Mouse (Mus musculus) ES-E14 (cell line): ENCODE results near the gene Pcsk7. TPM values are rescaled to one million over a fixed set of nuclear protein-coding genes. Genes with fewer than 3 reads are reported as not detected.

Experiments
- DNase-seq: peaks from one replicate; pipeline ENCODE4 v3.0.0-alpha.2; 2013; ENCODE audit warnings: low read depth, low spot score
- H3K27ac ChIP-seq: 2 replicates; pipeline ENCODE4 v1.5.1; 2012; ENCODE audit warnings: low read depth, mild to moderate bottlenecking, low read length, moderate library complexity, mixed read lengths; ENCODE audit not compliant: poor library complexity, insufficient read depth, severe bottlenecking
- H3K36me3 ChIP-seq: 2 replicates; pipeline ENCODE4 v1.6.1; 2012; ENCODE audit warnings: mild to moderate bottlenecking, low read length, moderate library complexity, mixed read lengths; ENCODE audit not compliant: control insufficient read depth, poor library complexity, insufficient read depth, severe bottlenecking
- H3K4me1 ChIP-seq, 2 experiments: fragments of 150-350 bp in 1 of 2; sonication (generic) in 1 of 2; 2 replicates each; pipeline ENCODE4 v1.6.1; 2012; ENCODE audit warnings: low read length in 2 of 2, mild to moderate bottlenecking in 1 of 2, mixed read lengths in 1 of 2; ENCODE audit not compliant: control insufficient read depth in 2 of 2, insufficient read depth in 2 of 2, poor library complexity in 1 of 2
- H3K4me3 ChIP-seq, 2 experiments: fragments of 150-350 bp in 1 of 2; sonication (generic) in 1 of 2; 2 replicates each; pipeline ENCODE4 v1.5.1; 2012; ENCODE audit warnings: low read length in 2 of 2, low read depth in 1 of 2, mild to moderate bottlenecking in 1 of 2, mixed read lengths in 1 of 2; ENCODE audit not compliant: insufficient read depth in 1 of 2, poor library complexity in 1 of 2, severe bottlenecking in 1 of 2
- H3K9ac ChIP-seq: 2 replicates; pipeline ENCODE4 v1.6.1; 2012; ENCODE audit warnings: low read depth, mild to moderate bottlenecking, low read length, mixed read lengths; ENCODE audit not compliant: poor library complexity, insufficient read depth, severe bottlenecking
- H3K9me3 ChIP-seq: fragments of 150-350 bp; sonication (generic); 2 replicates; pipeline ENCODE4 v1.6.1; 2012; ENCODE audit warnings: low read depth, mild to moderate bottlenecking, low read length; ENCODE audit not compliant: control insufficient read depth, insufficient read depth
- CHD2 ChIP-seq: IDR thresholded peaks from 2 replicates; pipeline ENCODE4 v1.6.1; 2014; ENCODE audit warnings: mild to moderate bottlenecking, low read depth, low read length, inconsistent platforms
- HCFC1 ChIP-seq: IDR thresholded peaks from 2 replicates; pipeline ENCODE4 v1.6.1; 2012; ENCODE audit warnings: low read length, inconsistent platforms, borderline replicate concordance; ENCODE audit not compliant: insufficient read depth
- MAFK ChIP-seq: IDR thresholded peaks from 2 replicates; pipeline ENCODE4 v1.6.1; 2014; ENCODE audit warnings: mild to moderate bottlenecking, low read depth, low read length, inconsistent platforms; ENCODE audit not compliant: insufficient read depth
- ZC3H11A ChIP-seq: IDR thresholded peaks from 2 replicates; pipeline ENCODE4 v1.6.1; 2012; ENCODE audit warnings: low read depth, mild to moderate bottlenecking, inconsistent platforms, low read length, borderline replicate concordance
- ZNF384 ChIP-seq: IDR thresholded peaks from 2 replicates; pipeline ENCODE4 v1.6.1; 2012; ENCODE audit warnings: low read depth, low read length, inconsistent platforms
- in situ Hi-C, 2 experiments: fragments of 600-800 bp; cut with MboI; formaldehyde crosslinking; loops; one replicate each; pipeline ENCODE4 v1.15.1; 2025; ENCODE audit warnings: low sequenced_read_pairs in 2 of 2, inconsistent platforms in 1 of 2; ENCODE audit not compliant: unreplicated experiment in 2 of 2
- total RNA-seq: library from RNA; depleted of rRNA; stranded (reverse); fragments of 300-350 nt; gene quantifications from 2 replicates; pipeline ENCODE4 v1.2.3, GENCODE M21; 2012; rRNA removed

The Pcsk7 gene
- 21.3 and 33.5 TPM in 2 replicates for total RNA-seq

DNA sequence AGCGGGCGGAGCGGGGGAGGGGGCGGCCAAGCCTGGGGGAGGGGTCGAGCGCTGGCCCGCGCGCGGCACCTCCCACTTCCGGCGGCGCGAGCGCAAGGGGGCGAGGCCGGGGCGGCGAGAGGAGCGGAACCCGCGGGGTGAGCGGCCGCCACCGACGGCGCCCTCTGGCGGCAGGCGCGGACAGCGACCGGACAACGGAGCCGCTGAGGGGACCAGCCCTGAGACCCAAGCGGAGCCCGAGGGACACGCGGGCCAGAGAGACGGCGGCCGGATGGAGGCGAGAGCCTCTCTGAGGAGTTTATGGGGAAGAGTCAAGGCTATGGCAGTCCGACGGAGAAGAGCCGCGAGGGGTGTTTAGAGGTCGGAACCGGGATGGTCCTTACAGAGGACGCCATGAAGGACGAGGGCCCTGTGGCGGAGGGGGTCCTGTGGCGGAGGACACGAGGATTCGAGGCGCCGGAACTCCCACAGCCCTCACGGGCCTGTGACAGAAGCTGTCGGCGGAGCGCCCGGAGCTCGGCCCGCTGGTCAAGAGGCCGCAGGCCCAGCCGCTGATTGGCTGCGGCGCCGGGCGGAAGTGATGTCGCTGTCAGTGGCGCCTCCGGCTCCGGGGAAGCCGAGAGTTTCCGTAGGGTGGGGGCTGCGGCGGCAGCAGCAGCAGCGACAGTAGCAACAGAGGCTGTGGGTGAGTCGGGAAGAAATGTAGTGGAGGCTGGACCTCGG, at the start of gene Pcsk7, which contains the start of gene Rnf214:
Pcsk7 (plus strand) TSS at position 143 of the 723 bp plus-strand sequence.
Rnf214 (minus strand) TSS at position 557 of the 723 bp plus-strand sequence.
- peaks cover 15% of the 10 kb centered on the region for H3K36me3 ChIP-seq
- TF ChIP-seq ZNF384 (no peak), HCFC1 (no peak), MAFK (no peak), CHD2 (no peak), ZC3H11A (no peak)

DNA sequence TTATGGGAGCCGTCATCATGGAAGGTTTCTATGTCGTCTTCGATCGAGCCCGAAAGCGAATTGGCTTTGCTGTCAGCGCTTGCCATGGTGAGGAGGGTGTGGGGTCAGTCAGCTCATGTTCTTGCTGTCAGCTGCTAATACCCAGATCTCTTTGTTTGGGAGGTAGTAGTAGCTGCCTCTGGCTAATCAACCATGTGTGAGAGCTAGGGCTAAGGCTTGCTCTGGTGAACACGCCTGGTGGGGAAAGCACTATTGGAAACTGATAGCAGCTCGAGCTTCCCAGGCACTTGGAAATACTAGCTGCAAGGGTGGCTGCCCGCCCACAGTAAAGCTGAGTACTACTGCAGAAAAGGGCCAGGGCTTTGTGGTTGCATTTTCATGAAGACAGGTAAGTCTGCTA, 46.9 kb upstream of the Pcsk7 start:
- no peak overlapping the region for H3K27ac ChIP-seq
- H3K4me3 ChIP-seq: no peak overlapping the region
- H3K9ac ChIP-seq: no peak overlapping the region
- H3K4me1 ChIP-seq: peaks cover 2 to 4% of the 10 kb centered on the region in 2 experiments; a peak in 1 of 4 replicates
- H3K9me3 ChIP-seq: no peaks in the 10 kb centered on the region
- in situ Hi-C loops: no loop called here
- peaks cover 33% of the 10 kb centered on the region for H3K36me3 ChIP-seq
- DNase-seq: no peak
- TF ChIP-seq ZNF384 (no peak), HCFC1 (no peak), MAFK (no peak), ZC3H11A (no peak), CHD2 (no peak)

More for the DNA sequence above, at the start of gene Pcsk7, which contains the start of gene Rnf214:
- Histone ChIP-seq H3K4me1 (no peaks in the 10 kb centered on the region), H3K9me3 (no peaks in the 10 kb centered on the region), H3K9ac (peak within 1 kb of the TSS; percentile 82), H3K4me3 (peak within 1 kb of the TSS; percentile 77 to 86), H3K27ac (peak within 1 kb of the TSS; percentile 41)
- DNase-seq: peak; percentile 60
- in situ Hi-C loops: no loop called here

DNA sequence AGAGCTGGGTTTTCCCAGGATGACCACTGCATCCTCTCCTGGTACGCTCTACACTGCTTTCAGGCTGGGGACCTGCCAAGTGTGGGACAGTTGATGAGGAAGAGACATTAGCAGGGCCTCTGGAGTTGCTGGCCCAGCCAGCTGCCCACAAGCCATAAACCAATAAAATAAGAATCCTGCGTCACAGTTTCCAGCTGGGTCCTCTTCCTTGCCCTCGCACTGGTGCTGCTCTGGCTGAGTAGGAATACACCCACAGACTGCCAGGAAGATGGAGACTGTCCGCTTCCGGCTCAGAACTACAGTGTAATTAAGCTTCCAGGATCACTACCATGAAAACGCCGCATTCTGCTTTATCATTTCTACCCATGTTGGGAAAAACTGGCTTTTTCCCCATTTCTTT, 44.5 kb upstream of the Pcsk7 start:
- Histone ChIP-seq H3K9ac (no peak overlapping the region), H3K4me1 (peaks cover 2 to 4% of the 10 kb centered on the region in 2 experiments; a peak in 1 of 4 replicates), H3K36me3 (peaks cover 34% of the 10 kb centered on the region), H3K9me3 (no peaks in the 10 kb centered on the region), H3K27ac (no peak overlapping the region), H3K4me3 (no peak overlapping the region)
- TF ChIP-seq ZC3H11A: no peak
- no peak for TF ChIP-seq ZNF384
- TF ChIP-seq CHD2: no peak
- TF ChIP-seq HCFC1: no peak
- TF ChIP-seq MAFK: no peak
- no peak for DNase-seq
- in situ Hi-C loops: no loop called here

DNA sequence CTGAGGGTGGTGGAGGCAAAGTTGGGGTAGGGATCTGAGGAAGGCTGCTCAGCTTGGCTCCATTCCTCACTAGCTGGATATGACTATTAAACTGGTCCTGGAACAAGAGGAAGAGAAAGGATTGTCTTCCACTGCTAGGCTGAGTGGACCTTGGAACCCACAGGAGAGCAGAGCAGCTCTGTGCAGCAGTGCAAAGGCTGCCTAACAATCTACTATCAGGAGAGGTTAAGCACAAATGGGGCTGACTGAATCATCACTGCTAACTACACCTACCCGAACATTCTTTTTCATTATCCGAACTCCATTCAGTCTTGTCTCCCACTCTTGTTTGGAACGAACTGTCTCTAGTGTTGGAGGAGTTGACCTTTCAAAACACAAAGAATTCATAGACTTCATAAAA, 37.1 kb upstream of the Pcsk7 start:
- in situ Hi-C loops: no loop called here
- Histone ChIP-seq H3K9ac (no peak overlapping the region), H3K27ac (no peak overlapping the region), H3K36me3 (peaks cover 16% of the 10 kb centered on the region; the same call in 1 of the 2 replicates), H3K9me3 (no peaks in the 10 kb centered on the region), H3K4me3 (no peak overlapping the region), H3K4me1 (no peaks in the 10 kb centered on the region)
- no peak for TF ChIP-seq HCFC1
- TF ChIP-seq MAFK: no peak
- TF ChIP-seq CHD2: no peak
- TF ChIP-seq ZC3H11A: no peak
- DNase-seq: no peak

DNA sequence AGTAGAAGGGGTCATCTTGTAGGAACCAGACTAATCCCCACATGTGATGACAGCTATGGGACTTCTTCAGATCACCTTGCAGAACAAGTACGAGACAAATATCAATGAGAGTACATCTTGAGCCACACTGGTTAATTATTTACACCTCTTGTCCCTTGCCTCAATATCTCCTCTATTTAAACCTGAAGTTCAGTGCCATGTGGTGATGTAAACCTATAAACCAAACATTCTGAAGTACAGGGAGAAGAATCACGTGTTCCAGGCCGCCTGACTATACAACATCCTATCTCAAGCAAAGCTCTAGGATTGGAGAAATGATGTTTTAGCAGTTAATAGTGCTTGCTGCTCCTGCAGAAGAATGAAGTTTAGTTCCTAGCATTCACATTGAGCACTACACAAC, 36.0 kb upstream of the Pcsk7 start:
- Histone ChIP-seq H3K4me1 (no peaks in the 10 kb centered on the region), H3K9me3 (no peaks in the 10 kb centered on the region), H3K9ac (no peak overlapping the region), H3K27ac (no peak overlapping the region), H3K36me3 (peaks cover 14% of the 10 kb centered on the region; the same call in 1 of the 2 replicates), H3K4me3 (no peak overlapping the region)
- no peak for DNase-seq
- TF ChIP-seq MAFK (no peak), ZNF384 (no peak), CHD2 (no peak)
- in situ Hi-C loops: no loop called here
